22 mouse cellular contexts compared by ENCODE assay signal in the genomic region with DNA sequence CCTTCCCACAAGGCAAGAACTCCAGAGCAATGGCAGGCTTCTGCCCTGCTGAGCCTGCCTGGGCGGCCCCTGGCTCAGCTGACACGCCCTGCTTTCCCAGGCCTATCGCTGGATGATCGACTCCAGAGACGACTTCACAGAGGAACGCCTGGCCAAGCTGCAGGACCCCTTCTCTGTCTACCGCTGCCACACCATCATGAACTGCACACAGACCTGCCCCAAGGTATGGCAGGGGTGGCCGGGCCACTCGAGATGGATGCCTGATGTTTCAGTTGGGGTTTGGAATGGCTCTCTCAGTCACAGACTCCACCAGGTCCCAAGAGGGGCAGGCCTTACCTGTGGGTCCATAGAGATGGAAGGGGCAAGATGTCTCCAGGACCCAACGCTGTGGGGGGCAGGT. TPM values are rescaled to one million over a fixed set of nuclear protein-coding genes. Genes with fewer than 3 reads are reported as not detected.
DNase-seq lines count a peak whose midpoint lies in the region; ATAC-seq lines count a peak whose summit lies in the region.
"Had no signal": no experiment of that assay in that cellular context is flagged by ENCODE, and none has a peak within 500 bp of the region (broad histone marks: within the 10 kb centered on the region; RNA-seq: fewer than 3 reads in every experiment).

No protein-coding gene starts in this region.

- peaks cover 80% of the 10 kb centered on the region for H3K36me3 ChIP-seq in embryonic facial prominence, embryonic 14.5 days (ENCODE audit: control insufficient read depth, insufficient read depth, low read length)
- peaks cover 91% of the 10 kb centered on the region for H3K36me3 ChIP-seq in embryonic facial prominence, embryonic 10.5 days (replicated peaks)
- H3K36me3 ChIP-seq in limb, embryonic 15.5 days, result peaks cover 79% of the 10 kb centered on the region
- H3K36me3 ChIP-seq in limb, embryonic 10.5 days, result peaks cover 90% of the 10 kb centered on the region
- peaks cover 44% of the 10 kb centered on the region for H3K36me3 ChIP-seq in stomach, embryonic 14.5 days (ENCODE audit: control insufficient read depth, insufficient read depth, low read length)

- no peak for DNase-seq in embryonic facial prominence, embryonic 14.5 days (ENCODE audit: low spot score)
- DNase-seq in embryonic facial prominence, embryonic 10.5 days (ENCODE audit: low spot score), result no peak
- DNase-seq in limb, embryonic 10.5 days (ENCODE audit: low spot score), result no peak
- peak; percentile 70 for DNase-seq in MN1 (ENCODE audit: low spot score)
- no peak for DNase-seq in urinary bladder, adult 18-20 months (ENCODE audit: low spot score in 2 of 2)
- no peak for DNase-seq in ovary, postnatal 14 days (ENCODE audit: low spot score)
- DNase-seq: B cell, adult 2 months; cerebellum, adult 11-12 months; cerebellum, adult 9-10 months; cerebellum, postnatal 25 days; forebrain, postnatal 0 days; gastrocnemius, postnatal 14 days; heart, postnatal 10 days; heart, postnatal 4 days had no signal

- 90% methylated on average over 9 of the region's 10 CpGs for WGBS in embryonic facial prominence, embryonic 14.5 days
- WGBS in embryonic facial prominence, embryonic 10.5 days, result 83% methylated on average over 10 of the region's 10 CpGs
- WGBS in limb, embryonic 15.5 days, result 64% methylated on average over 10 of the region's 10 CpGs
- 77% methylated on average over 10 of the region's 10 CpGs for WGBS in limb, embryonic 10.5 days
- 74% methylated on average over 10 of the region's 10 CpGs for WGBS in stomach, embryonic 14.5 days

- no peak for ATAC-seq in embryonic facial prominence, embryonic 14.5 days (ENCODE audit: low read depth)
- no peak for ATAC-seq in limb, embryonic 15.5 days (ENCODE audit: insufficient number of reproducible peaks, low FRiP score, low TSS enrichment, low read depth)
- no peak for ATAC-seq in stomach, embryonic 14.5 days (ENCODE audit: insufficient number of reproducible peaks, insufficient read depth, low FRiP score, low read depth)
- ATAC-seq: activated CD4-positive, CD25-positive, alpha-beta regulatory T cell, adult 4 months; CD4-positive, CD25-positive, alpha-beta regulatory T cell, adult 4 months; forebrain, embryonic 13.5 days; forebrain, postnatal 0 days had no signal

- H3K27ac ChIP-seq in embryonic facial prominence, embryonic 14.5 days (replicated peaks; ENCODE audit: low read depth, low read length), result no peak overlapping the region
- H3K27ac ChIP-seq in embryonic facial prominence, embryonic 10.5 days (replicated peaks), result no peak overlapping the region
- H3K27ac ChIP-seq in limb, embryonic 15.5 days, result peak overlapping the region; percentile 27; the same call in 1 of the 2 replicates
- no peak overlapping the region for H3K27ac ChIP-seq in limb, embryonic 10.5 days
- H3K27ac ChIP-seq in stomach, embryonic 14.5 days (ENCODE audit: low read length), result peak overlapping the region; percentile 10; the same call in 1 of the 2 replicates
- H3K27ac ChIP-seq: embryonic facial prominence, embryonic 13.5 days; forebrain, embryonic 13.5 days; hindbrain, embryonic 12.5 days had no signal

- no peak overlapping the region for H3K4me2 ChIP-seq in embryonic facial prominence, embryonic 14.5 days (ENCODE audit: low read depth, low read length)
- H3K4me2 ChIP-seq in limb, embryonic 15.5 days, result no peak overlapping the region
- H3K4me2 ChIP-seq in stomach, embryonic 14.5 days (replicated peaks; ENCODE audit: low read depth, low read length), result no peak overlapping the region
- H3K4me2 ChIP-seq: embryonic facial prominence, embryonic 13.5 days; forebrain, embryonic 13.5 days; hindbrain, embryonic 12.5 days had no signal

- 0 out of 2 replicates have a peak overlapping the region, but pooled peaks have one; percentile 15 for H3K9ac ChIP-seq in embryonic facial prominence, embryonic 14.5 days (ENCODE audit: low read depth, low read length)
- no peak overlapping the region for H3K9ac ChIP-seq in limb, embryonic 15.5 days
- H3K9ac ChIP-seq in stomach, embryonic 14.5 days (replicated peaks; ENCODE audit: low read depth, low read length), result no peak overlapping the region
- H3K9ac ChIP-seq: embryonic facial prominence, embryonic 13.5 days; forebrain, embryonic 13.5 days; forebrain, postnatal 0 days; hindbrain, embryonic 12.5 days had no signal

- H3K4me1 ChIP-seq in embryonic facial prominence, embryonic 14.5 days (ENCODE audit: control insufficient read depth, insufficient read depth, low read length), result no peaks in the 10 kb centered on the region
- H3K4me1 ChIP-seq in embryonic facial prominence, embryonic 10.5 days, result no peaks in the 10 kb centered on the region
- no peaks in the 10 kb centered on the region for H3K4me1 ChIP-seq in limb, embryonic 15.5 days
- H3K4me1 ChIP-seq in limb, embryonic 10.5 days, result no peaks in the 10 kb centered on the region
- peaks cover 6% of the 10 kb centered on the region; the same call in 1 of the 2 replicates for H3K4me1 ChIP-seq in stomach, embryonic 14.5 days (ENCODE audit: control insufficient read depth, insufficient read depth, low read length)
- H3K4me1 ChIP-seq: embryonic facial prominence, embryonic 13.5 days; forebrain, embryonic 13.5 days; hindbrain, embryonic 12.5 days had no signal

- no peak overlapping the region for H3K4me3 ChIP-seq in embryonic facial prominence, embryonic 14.5 days (ENCODE audit: low read depth, low read length)
- no peak overlapping the region for H3K4me3 ChIP-seq in embryonic facial prominence, embryonic 10.5 days
- no peak overlapping the region for H3K4me3 ChIP-seq in limb, embryonic 15.5 days
- H3K4me3 ChIP-seq in limb, embryonic 10.5 days, result no peak overlapping the region
- H3K4me3 ChIP-seq in stomach, embryonic 14.5 days (ENCODE audit: low read depth, low read length), result no peak overlapping the region
- H3K4me3 ChIP-seq: embryonic facial prominence, embryonic 13.5 days; forebrain, embryonic 13.5 days; hindbrain, embryonic 12.5 days had no signal

- 0 out of 2 replicates have a peak, but pooled peaks cover 3% of the 10 kb centered on the region for H3K9me3 ChIP-seq in embryonic facial prominence, embryonic 14.5 days (ENCODE audit: control insufficient read depth, low read length)
- H3K9me3 ChIP-seq in embryonic facial prominence, embryonic 10.5 days, result peaks cover 3% of the 10 kb centered on the region; the same call in 1 of the 2 replicates
- no peaks in the 10 kb centered on the region for H3K9me3 ChIP-seq in limb, embryonic 15.5 days
- no peaks in the 10 kb centered on the region for H3K9me3 ChIP-seq in limb, embryonic 10.5 days (replicated peaks)
- H3K9me3 ChIP-seq in stomach, embryonic 14.5 days (ENCODE audit: control insufficient read depth, low read depth, low read length), result no peaks in the 10 kb centered on the region
- H3K9me3 ChIP-seq: embryonic facial prominence, embryonic 13.5 days had no signal

- H3K27me3 ChIP-seq in embryonic facial prominence, embryonic 14.5 days (replicated peaks; ENCODE audit: control insufficient read depth, insufficient read depth, low read length), result no peaks in the 10 kb centered on the region
- no peaks in the 10 kb centered on the region for H3K27me3 ChIP-seq in embryonic facial prominence, embryonic 10.5 days (replicated peaks; ENCODE audit: low read depth, poor library complexity, severe bottlenecking)
- no peaks in the 10 kb centered on the region for H3K27me3 ChIP-seq in limb, embryonic 15.5 days
- no peaks in the 10 kb centered on the region for H3K27me3 ChIP-seq in limb, embryonic 10.5 days (ENCODE audit: low read depth, poor library complexity, severe bottlenecking)
- H3K27me3 ChIP-seq in stomach, embryonic 14.5 days (ENCODE audit: control insufficient read depth, insufficient read depth, low read length), result no peaks in the 10 kb centered on the region
- H3K27me3 ChIP-seq: embryonic facial prominence, embryonic 13.5 days; forebrain, embryonic 13.5 days; hindbrain, embryonic 12.5 days had no signal

RNA-seq across cellular contexts. Expression of a gene that starts 9.4 kb away (rescaled TPM):
- polyA plus RNA-seq in embryonic facial prominence, embryonic 14.5 days (2014; fragmentation: Nextera tagmentation; extraction: Ambion mirVana), result 42.9 and 43.5 TPM in 2 replicates
- 42.4 and 43.2 TPM in 2 replicates for polyA plus RNA-seq in embryonic facial prominence, embryonic 10.5 days (2016; fragmentation: Nextera tagmentation; extraction: Ambion mirVana)
- polyA plus RNA-seq in limb, embryonic 15.5 days (2015; fragmentation: Nextera tagmentation; extraction: Ambion mirVana), result 37.3 and 41.0 TPM in 2 replicates
- polyA plus RNA-seq in limb, embryonic 10.5 days (2016; fragmentation: Nextera tagmentation; extraction: Ambion mirVana), result 33.9 and 44.0 TPM in 2 replicates
- polyA plus RNA-seq in stomach, embryonic 14.5 days (2014; fragmentation: Nextera tagmentation; extraction: Ambion mirVana), result 36.0 and 37.1 TPM in 2 replicates

RNA-seq across cellular contexts. Expression of a gene that starts 16.3 kb away (rescaled TPM):
- polyA plus RNA-seq in embryonic facial prominence, embryonic 14.5 days (2014; fragmentation: Nextera tagmentation; extraction: Ambion mirVana), result 383 and 394 TPM in 2 replicates
- polyA plus RNA-seq in embryonic facial prominence, embryonic 10.5 days (2016; fragmentation: Nextera tagmentation; extraction: Ambion mirVana), result 432 and 438 TPM in 2 replicates
- 333 and 348 TPM in 2 replicates for polyA plus RNA-seq in limb, embryonic 15.5 days (2015; fragmentation: Nextera tagmentation; extraction: Ambion mirVana)
- polyA plus RNA-seq in limb, embryonic 10.5 days (2016; fragmentation: Nextera tagmentation; extraction: Ambion mirVana), result 428 and 436 TPM in 2 replicates
- polyA plus RNA-seq in stomach, embryonic 14.5 days (2014; fragmentation: Nextera tagmentation; extraction: Ambion mirVana), result 388 and 401 TPM in 2 replicates

RNA-seq across cellular contexts. Expression of a gene that starts 32.9 kb away (rescaled TPM):
- polyA plus RNA-seq in embryonic facial prominence, embryonic 14.5 days (2014; fragmentation: Nextera tagmentation; extraction: Ambion mirVana), result 745 and 811 TPM in 2 replicates
- polyA plus RNA-seq in embryonic facial prominence, embryonic 10.5 days (2016; fragmentation: Nextera tagmentation; extraction: Ambion mirVana), result 399 and 480 TPM in 2 replicates
- polyA plus RNA-seq in limb, embryonic 15.5 days (2015; fragmentation: Nextera tagmentation; extraction: Ambion mirVana), result 958 and 1,066 TPM in 2 replicates
- polyA plus RNA-seq in limb, embryonic 10.5 days (2016; fragmentation: Nextera tagmentation; extraction: Ambion mirVana), result 444 and 521 TPM in 2 replicates
- 633 and 721 TPM in 2 replicates for polyA plus RNA-seq in stomach, embryonic 14.5 days (2014; fragmentation: Nextera tagmentation; extraction: Ambion mirVana)
- polyA plus RNA-seq: activated CD4-positive, CD25-positive, alpha-beta regulatory T cell, adult 4 months; CD4-positive, CD25-positive, alpha-beta regulatory T cell, adult 4 months; G1E had no signal

Comparison
In these comparisons a context has a peak if more than half of its experiments do, and no peak if none do; other contexts are left out.
1. H3K27ac ChIP-seq: peak in limb, embryonic 15.5 days (single experiment) and stomach, embryonic 14.5 days (single experiment); none in embryonic facial prominence, embryonic 14.5 days (single experiment), embryonic facial prominence, embryonic 10.5 days (single experiment) and limb, embryonic 10.5 days (single experiment).